Mouse (Mus musculus) lung, postnatal 14 days (tissue): Measurements from ENCODE around the gene Prr13.
A peak's percentile ranks its signal among the peaks of the same experiment; 100 is the strongest.

Experiments used
- DNase-seq: peaks from one replicate; pipeline ENCODE4 v3.0.0; 2021

Gene Prr13

DNA sequence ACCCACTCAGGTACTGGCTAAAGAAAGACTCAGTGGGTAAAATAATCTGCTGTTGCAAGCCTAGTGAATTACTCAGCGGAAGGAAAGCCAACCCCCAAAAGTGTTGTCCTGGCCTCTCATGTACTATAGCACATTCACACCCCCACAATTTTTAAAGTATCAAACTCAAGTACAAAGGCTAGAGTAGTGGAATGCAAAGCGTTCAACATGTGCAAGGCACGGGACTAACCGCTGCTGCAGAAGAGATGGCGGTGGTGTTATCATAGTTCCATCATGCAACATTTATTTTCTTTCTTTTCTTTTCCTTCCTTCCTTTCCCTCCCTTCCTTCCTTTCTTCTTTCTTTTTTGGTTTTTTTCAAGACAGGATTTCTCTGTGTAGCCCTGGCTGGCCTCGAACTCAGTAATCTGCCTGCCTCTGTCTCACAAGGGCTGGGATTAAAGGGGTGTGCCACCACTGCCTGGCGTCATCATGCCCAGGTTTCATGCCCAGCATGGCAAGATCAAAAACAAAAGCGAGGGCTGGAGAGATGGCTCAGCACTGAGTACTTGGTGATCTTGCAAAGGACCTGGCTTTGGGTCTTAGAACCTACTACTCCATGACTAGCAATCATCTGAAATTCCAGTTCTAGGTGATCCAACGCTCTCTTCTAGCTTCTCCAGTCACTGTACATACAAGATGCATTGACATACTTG is 47.1 kb downstream of the Prr13 start:
- DNase-seq, result no peak

DNA sequence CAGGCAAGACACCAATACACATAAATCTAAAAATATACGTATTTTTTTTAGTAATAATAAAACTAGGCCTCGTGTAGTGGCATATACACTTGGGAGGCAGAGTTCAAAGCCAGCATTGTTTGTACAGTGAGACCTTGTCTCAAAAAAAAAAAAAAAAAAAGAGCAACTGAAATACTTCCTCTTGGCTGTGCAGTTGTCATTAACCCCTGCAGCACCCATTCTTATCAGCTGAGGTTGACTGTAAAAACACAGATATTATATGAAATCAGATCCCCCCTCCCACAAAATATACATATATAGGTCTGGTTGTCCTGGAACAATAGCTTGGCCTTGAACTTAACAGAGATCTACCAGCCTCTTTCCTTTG is 47.6 kb downstream of the Prr13 start:
- no peak for DNase-seq

DNA sequence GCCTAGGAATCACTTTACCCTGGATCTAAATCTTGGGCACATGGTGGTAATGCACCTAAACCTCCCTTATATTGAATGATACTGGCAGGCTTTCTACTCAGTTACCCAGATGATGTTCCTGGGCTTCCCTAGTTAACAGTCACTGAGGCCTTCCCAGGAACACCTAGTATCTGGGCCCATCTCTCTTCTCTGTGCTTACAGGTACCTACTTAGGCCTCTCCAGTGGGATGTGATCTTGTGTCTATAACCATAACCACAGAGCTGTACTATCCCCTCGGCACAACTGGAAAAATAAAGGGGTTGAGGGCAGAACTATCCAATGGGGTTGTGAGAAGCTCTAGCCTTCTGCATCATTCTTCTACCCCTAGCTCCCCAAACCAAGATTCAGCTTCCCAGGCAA is 48.0 kb downstream of the Prr13 start:
- no peak for DNase-seq

DNA sequence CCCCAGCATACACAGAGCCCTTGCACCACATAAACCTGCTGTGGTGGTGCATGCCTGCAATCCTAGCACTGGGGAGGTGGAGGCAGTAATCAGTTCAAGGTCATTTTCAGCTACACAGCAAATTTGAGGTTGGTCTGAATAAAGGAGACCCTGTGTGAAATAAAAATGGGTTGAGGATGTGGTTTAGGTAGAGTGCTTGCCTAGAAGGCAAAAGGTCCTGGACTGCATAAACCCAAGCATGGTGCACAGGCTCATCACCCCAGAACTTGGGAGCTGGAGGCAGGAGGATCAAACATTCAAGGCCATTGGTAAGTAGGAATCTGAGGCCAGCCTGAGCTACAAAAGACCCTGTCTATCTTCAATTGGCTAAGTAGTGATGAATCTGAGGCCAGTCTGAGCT is 48.7 kb downstream of the Prr13 start:
- DNase-seq, result no peak

DNA sequence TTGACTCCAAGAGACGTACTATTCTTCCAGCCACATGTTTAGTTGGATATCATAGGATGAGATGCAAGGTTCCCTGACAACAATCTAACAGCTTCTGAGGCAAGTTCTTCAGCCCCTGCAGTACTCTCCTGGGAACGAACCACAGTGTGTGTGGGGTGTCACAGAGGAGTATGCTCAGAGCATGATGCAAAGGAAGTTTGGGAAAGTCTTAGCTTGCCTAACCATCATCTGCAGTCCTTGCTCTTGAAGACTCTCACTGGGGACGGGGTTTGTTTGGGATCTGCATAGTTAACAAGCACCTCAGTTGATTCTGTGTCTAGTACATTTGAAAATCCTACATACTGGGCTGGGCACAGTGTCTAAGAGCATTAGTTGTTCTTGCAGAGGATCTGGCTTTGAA is 49.5 kb downstream of the Prr13 start:
- DNase-seq, result no peak

DNA sequence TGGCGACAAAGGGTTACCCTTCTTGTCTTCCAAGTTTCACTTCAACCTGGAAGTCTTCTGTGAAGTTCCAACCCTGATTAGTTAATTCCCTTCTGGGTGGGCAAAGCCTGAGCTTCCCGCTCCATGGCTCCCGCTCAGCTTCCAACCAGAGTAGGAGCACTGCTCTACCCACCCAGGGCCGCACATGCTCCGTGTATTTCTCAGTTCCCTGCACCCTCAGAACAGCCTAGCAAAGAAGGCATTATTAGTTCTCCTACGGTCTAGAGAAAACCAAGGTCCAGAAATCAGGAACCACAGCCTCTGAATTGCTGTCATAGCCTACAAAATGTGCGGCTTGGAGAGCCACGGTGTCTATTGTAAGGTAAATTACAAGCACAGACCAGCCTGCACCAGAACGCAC is 51.3 kb downstream of the Prr13 start:
- no peak for DNase-seq

DNA sequence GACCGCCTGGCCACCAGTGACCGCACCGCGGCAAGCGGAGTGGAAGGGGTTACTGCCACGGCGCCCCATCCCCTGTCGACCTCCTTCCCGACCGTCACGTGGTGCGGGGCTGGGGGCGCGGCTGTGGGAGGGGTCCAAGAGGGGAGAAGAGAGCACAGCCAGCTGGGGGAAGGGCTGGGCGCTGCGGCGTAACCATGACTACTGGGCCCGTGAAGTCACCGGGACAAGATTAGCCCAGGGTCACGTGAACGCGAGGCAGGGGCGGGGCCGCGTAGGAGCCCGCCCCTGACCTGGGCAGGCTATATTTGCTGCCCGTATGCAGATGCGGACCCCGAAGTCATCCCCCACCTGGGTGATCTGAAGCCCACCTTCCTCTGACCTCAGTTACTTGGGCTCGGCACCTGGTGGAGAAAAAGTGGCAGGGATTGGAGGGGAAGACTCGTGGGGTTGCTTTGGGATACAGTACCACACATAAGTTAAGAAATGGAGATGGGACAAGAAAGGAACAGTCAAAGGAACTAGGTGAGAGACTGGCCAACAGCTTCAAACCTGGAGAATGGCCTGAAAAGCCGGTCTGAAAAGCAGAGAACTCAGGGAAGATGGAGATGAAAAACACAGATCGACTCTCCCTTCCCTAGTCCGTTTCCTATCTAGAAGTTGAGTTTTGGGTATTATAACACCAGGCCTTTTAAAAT is 51.9 kb downstream of the Prr13 start:
- DNase-seq, result peak; percentile 82

DNA sequence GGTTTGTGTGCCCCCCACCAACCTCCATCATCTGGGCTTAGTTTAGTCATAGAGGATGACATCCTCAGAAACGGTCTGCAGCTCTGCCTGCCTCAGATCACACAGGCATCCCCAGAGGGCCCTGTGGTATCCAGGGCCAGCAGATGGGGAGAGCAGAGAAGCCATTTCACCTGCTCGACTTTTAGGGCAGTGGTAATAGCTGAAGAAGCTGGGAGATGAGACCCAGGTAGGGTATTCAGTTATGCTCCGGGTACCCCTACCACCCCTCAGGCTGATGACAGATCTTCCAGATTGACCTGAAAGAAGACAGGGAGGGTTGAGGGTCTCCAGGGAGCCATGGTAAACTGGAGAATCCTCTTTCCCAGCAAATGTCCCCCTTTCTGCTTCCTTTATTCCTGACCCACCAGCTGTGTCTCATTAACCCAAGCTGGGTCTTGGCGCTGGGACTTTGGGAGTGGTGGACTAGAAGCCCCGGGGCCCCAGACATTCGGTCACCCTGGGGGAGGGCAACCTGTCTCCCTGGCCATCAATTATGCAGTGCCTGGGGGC is 52.5 kb downstream of the Prr13 start:
- DNase-seq, result no peak

DNA sequence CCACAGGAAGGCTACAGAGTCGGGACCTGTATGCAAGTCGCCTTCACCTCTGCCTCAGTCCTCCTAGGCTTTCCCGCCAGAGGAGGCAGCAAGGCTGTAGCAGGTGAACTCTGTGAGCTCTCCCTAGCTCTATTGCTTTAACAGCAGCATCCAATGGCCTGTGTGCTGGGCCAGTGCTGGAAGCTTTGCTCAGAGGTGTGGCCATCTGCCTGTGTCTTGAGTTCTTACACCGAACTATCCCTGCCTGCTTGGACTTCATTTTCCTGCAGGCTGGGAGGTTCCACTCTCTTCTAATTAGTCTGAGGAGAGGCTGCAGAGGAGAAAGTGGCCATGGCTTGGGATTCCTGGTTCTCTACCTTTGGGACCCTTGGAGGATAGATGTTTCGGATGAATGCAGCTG is 53.2 kb downstream of the Prr13 start:
- DNase-seq, result no peak
